Mouse (Mus musculus): Measurements from ENCODE around the gene Sstr4. TPM values are rescaled to one million over a fixed set of nuclear protein-coding genes. Genes with fewer than 3 reads are reported as not detected.

The Sstr4 gene
- polyA plus RNA-seq, 1 experiment from 2014 or later: 1.7 TPM

DNA sequence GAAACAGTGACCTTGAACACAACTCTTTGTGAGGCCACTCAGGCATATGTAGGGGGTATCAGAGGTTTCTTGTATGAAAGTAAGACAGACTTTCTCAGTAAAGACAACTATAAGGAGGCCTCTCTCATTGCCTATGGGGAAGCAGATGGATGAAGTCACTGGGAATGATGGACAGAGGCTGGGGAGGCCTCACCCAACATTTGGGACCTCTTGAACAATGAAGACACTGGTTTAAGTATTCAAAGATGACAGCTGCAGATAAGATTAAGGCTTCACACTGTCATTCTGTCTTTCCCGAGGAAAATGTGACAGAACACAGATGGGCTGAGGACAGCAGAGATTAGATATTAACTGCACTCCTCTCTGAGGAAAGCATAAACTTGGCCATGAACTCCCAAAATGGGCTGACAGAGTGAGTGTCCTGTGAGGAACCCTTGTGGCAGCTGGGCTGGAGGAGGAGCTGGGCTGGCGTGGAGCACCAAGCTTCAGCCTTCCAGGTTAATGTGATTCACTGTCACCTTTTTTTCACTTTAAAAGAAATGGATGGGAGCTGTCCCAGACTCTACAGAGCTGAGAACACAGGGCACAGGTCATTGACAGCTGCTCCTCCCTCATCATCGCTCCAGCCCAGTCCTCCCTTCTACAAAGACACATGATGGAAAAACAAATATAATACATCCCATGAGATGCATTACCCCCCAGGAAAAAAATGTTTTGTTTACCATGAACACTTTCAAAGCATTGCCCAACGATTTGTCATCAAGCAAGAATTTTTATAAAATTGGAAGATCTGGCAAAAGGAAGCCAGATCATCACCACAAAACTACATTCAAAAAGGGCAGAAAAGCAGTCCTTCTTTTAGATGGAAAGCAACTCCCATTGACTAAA, 23.2 kb upstream of the Sstr4 start:
- no peak overlapping the region for H3K9ac ChIP-seq (ENCODE audit: low read length)
- H3K4me1 ChIP-seq (ENCODE audit: control insufficient read depth, insufficient read depth, low read length): no peaks in the 10 kb centered on the region
- no peaks in the 10 kb centered on the region for H3K9me3 ChIP-seq (replicated peaks; ENCODE audit: control insufficient read depth, low read length)
- no peaks in the 10 kb centered on the region for H3K27me3 ChIP-seq (replicated peaks; ENCODE audit: control insufficient read depth, insufficient read depth, low read length)
- ATAC-seq (no peak), DNase-seq (ENCODE audit: low spot score) (no peak)
- H3K36me3 ChIP-seq (ENCODE audit: control insufficient read depth, insufficient read depth, low read length): no peaks in the 10 kb centered on the region
- H3K4me2 ChIP-seq (ENCODE audit: low read length): no peak overlapping the region
- H3K4me3 ChIP-seq (ENCODE audit: low read depth, low read length): no peak overlapping the region
- H3K27ac ChIP-seq (ENCODE audit: low read depth, low read length): no peak overlapping the region
- 87% methylated on average over 4 of the region's 4 CpGs for WGBS

- WGBS: 80% methylated on average over 2 of the region's 2 CpGs
- Histone ChIP-seq H3K4me2 (ENCODE audit: low read length) (no peak overlapping the region), H3K4me1 (ENCODE audit: control insufficient read depth, insufficient read depth, low read length) (no peaks in the 10 kb centered on the region), H3K9ac (ENCODE audit: low read length) (no peak overlapping the region), H3K4me3 (ENCODE audit: low read depth, low read length) (no peak overlapping the region), H3K36me3 (ENCODE audit: control insufficient read depth, insufficient read depth, low read length) (no peaks in the 10 kb centered on the region), H3K27ac (ENCODE audit: low read depth, low read length) (no peak overlapping the region), H3K9me3 (replicated peaks; ENCODE audit: control insufficient read depth, low read length) (no peaks in the 10 kb centered on the region), H3K27me3 (replicated peaks; ENCODE audit: control insufficient read depth, insufficient read depth, low read length) (no peaks in the 10 kb centered on the region)
- no peak for DNase-seq (ENCODE audit: low spot score)
- no peak for ATAC-seq
Observed at GRCm38 (mm10) chr2:148373602-148374071, 21.5 kb upstream of the Sstr4 start.

GRCm38 (mm10) chr2:148375326-148376150, 19.6 kb upstream of the Sstr4 start:
- 0 out of 2 replicates have a peak, but pooled peaks have one; percentile 46 for ATAC-seq
- WGBS: 79% methylated on average over 10 of the region's 10 CpGs
- H3K4me3 ChIP-seq (ENCODE audit: low read depth, low read length): no peak overlapping the region

DNA sequence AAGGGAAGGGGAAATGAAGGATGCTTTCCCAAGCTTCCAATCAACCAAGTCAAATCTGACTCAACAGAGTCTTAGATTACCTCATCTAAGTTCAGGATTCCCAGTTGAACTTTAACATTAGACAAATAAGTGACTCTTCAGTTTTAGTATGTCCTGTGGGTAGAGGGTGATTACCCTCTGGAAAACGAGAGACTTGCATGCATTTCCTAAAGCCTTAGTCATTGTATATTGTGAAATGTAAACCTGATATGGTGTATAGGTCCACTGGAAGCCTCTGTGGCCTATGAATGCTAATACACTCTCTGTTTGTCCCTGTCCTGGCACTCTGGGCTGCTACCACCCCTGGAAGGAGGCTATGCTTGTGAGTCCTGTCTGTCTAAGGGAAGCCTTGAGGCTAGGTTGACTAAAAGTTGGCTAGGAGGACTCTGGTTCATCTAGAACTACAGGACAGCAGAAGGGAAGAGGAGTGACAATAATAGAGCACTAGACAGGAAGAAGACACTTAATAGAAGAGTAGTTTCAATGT, 16.3 kb upstream of the Sstr4 start:
- H3K27me3 ChIP-seq (replicated peaks; ENCODE audit: control insufficient read depth, insufficient read depth, low read length): no peaks in the 10 kb centered on the region
- no peaks in the 10 kb centered on the region for H3K36me3 ChIP-seq (ENCODE audit: control insufficient read depth, insufficient read depth, low read length)
- no peak for DNase-seq (ENCODE audit: low spot score)
- no peaks in the 10 kb centered on the region for H3K4me1 ChIP-seq (ENCODE audit: control insufficient read depth, insufficient read depth, low read length)
- 78% methylated on average over 1 of the region's 1 CpGs for WGBS
- ATAC-seq: no peak
- H3K27ac ChIP-seq (ENCODE audit: low read depth, low read length): no peak overlapping the region
- H3K4me2 ChIP-seq (ENCODE audit: low read length): no peak overlapping the region
- no peaks in the 10 kb centered on the region for H3K9me3 ChIP-seq (replicated peaks; ENCODE audit: control insufficient read depth, low read length)
- H3K9ac ChIP-seq (ENCODE audit: low read length): no peak overlapping the region
- H3K4me3 ChIP-seq (ENCODE audit: low read depth, low read length): no peak overlapping the region

More at GRCm38 (mm10) chr2:148375326-148376150, 19.6 kb upstream of the Sstr4 start:
- peak; percentile 32 for DNase-seq (ENCODE audit: low spot score)
- H3K27ac ChIP-seq (ENCODE audit: low read depth, low read length): no peak overlapping the region
- no peaks in the 10 kb centered on the region for H3K27me3 ChIP-seq (replicated peaks; ENCODE audit: control insufficient read depth, insufficient read depth, low read length)
- no peak overlapping the region for H3K4me2 ChIP-seq (ENCODE audit: low read length)
- H3K9me3 ChIP-seq (replicated peaks; ENCODE audit: control insufficient read depth, low read length): no peaks in the 10 kb centered on the region
- no peaks in the 10 kb centered on the region for H3K4me1 ChIP-seq (ENCODE audit: control insufficient read depth, insufficient read depth, low read length)
- no peaks in the 10 kb centered on the region for H3K36me3 ChIP-seq (ENCODE audit: control insufficient read depth, insufficient read depth, low read length)
- no peak overlapping the region for H3K9ac ChIP-seq (ENCODE audit: low read length)

- Histone ChIP-seq H3K4me2 (ENCODE audit: low read length) (no peak overlapping the region), H3K36me3 (ENCODE audit: control insufficient read depth, insufficient read depth, low read length) (no peaks in the 10 kb centered on the region), H3K27me3 (replicated peaks; ENCODE audit: control insufficient read depth, insufficient read depth, low read length) (no peaks in the 10 kb centered on the region), H3K9ac (ENCODE audit: low read length) (no peak overlapping the region), H3K4me3 (ENCODE audit: low read depth, low read length) (no peak overlapping the region), H3K27ac (ENCODE audit: low read depth, low read length) (no peak overlapping the region), H3K9me3 (replicated peaks; ENCODE audit: control insufficient read depth, low read length) (no peaks in the 10 kb centered on the region), H3K4me1 (ENCODE audit: control insufficient read depth, insufficient read depth, low read length) (no peaks in the 10 kb centered on the region)
- ATAC-seq (no peak), DNase-seq (ENCODE audit: low spot score) (no peak)
- WGBS: 100% methylated on average over 1 of the region's 1 CpGs
Observed at GRCm38 (mm10) chr2:148379899-148380413, 15.2 kb upstream of the Sstr4 start.

DNA sequence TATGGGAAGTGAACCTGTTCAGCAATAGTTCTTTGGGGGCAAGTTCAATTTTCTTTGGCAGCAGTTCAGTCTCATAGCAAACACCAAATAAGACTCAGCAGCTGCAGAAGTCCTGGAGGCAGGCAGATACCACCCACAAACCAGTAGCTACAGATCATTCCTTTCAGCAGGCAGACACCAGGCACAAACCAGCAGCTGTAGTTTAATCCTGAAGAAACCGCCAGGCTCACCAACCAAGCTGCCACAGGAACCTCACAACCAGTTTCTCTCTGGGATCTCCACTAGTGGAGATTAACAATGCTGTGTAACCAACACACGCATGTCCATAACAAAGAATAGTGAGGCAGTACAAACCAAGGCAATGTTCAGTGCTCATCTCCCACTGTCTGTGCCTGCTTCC, 14.1 kb upstream of the Sstr4 start:
- no peaks in the 10 kb centered on the region for H3K27me3 ChIP-seq (replicated peaks; ENCODE audit: control insufficient read depth, insufficient read depth, low read length)
- H3K4me1 ChIP-seq (ENCODE audit: control insufficient read depth, insufficient read depth, low read length): no peaks in the 10 kb centered on the region
- no peak overlapping the region for H3K27ac ChIP-seq (ENCODE audit: low read depth, low read length)
- WGBS: 84% methylated on average over 2 of the region's 2 CpGs
- no peak overlapping the region for H3K4me3 ChIP-seq (ENCODE audit: low read depth, low read length)
- no peak overlapping the region for H3K4me2 ChIP-seq (ENCODE audit: low read length)
- ATAC-seq: no peak
- H3K9ac ChIP-seq (ENCODE audit: low read length): no peak overlapping the region
- H3K36me3 ChIP-seq (ENCODE audit: control insufficient read depth, insufficient read depth, low read length): no peaks in the 10 kb centered on the region
- H3K9me3 ChIP-seq (replicated peaks; ENCODE audit: control insufficient read depth, low read length): no peaks in the 10 kb centered on the region
- no peak for DNase-seq (ENCODE audit: low spot score)

- Histone ChIP-seq H3K9ac (ENCODE audit: low read length) (no peak overlapping the region), H3K4me1 (ENCODE audit: control insufficient read depth, insufficient read depth, low read length) (no peaks in the 10 kb centered on the region), H3K27me3 (replicated peaks; ENCODE audit: control insufficient read depth, insufficient read depth, low read length) (no peaks in the 10 kb centered on the region), H3K4me3 (ENCODE audit: low read depth, low read length) (no peak overlapping the region), H3K36me3 (ENCODE audit: control insufficient read depth, insufficient read depth, low read length) (no peaks in the 10 kb centered on the region), H3K4me2 (ENCODE audit: low read length) (no peak overlapping the region), H3K9me3 (replicated peaks; ENCODE audit: control insufficient read depth, low read length) (no peaks in the 10 kb centered on the region), H3K27ac (ENCODE audit: low read depth, low read length) (no peak overlapping the region)
- 86% methylated on average over 3 of the region's 3 CpGs for WGBS
- no peak for ATAC-seq
- no peak for DNase-seq (ENCODE audit: low spot score)
Observed at GRCm38 (mm10) chr2:148386476-148386875, 8.7 kb upstream of the Sstr4 start.

DNA sequence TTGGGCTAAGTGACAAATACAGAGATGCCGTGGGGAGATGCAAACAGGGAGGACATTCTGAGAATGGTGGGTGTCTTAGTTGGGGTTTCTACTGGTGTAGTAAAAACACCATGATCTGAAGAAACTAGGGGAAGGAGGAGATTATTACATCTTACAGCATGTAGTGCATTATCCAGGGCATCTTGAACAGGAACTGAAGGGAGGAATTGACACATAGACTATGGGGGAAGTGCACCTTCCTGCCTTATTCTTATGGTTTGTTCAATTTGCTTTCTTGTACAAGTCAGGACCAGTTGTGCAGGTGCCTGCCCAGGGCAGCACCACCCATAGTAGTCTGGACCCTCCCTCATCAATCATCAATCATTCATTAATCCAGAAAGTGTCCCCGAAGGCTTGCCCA, 8.2 kb upstream of the Sstr4 start:
- no peak overlapping the region for H3K4me3 ChIP-seq (ENCODE audit: low read depth, low read length)
- no peak overlapping the region for H3K4me2 ChIP-seq (ENCODE audit: low read length)
- no peak overlapping the region for H3K9ac ChIP-seq (ENCODE audit: low read length)
- no peaks in the 10 kb centered on the region for H3K27me3 ChIP-seq (replicated peaks; ENCODE audit: control insufficient read depth, insufficient read depth, low read length)
- ATAC-seq (no peak), DNase-seq (ENCODE audit: low spot score) (no peak)
- H3K36me3 ChIP-seq (ENCODE audit: control insufficient read depth, insufficient read depth, low read length): no peaks in the 10 kb centered on the region
- no peaks in the 10 kb centered on the region for H3K4me1 ChIP-seq (ENCODE audit: control insufficient read depth, insufficient read depth, low read length)
- no peak overlapping the region for H3K27ac ChIP-seq (ENCODE audit: low read depth, low read length)
- no peaks in the 10 kb centered on the region for H3K9me3 ChIP-seq (replicated peaks; ENCODE audit: control insufficient read depth, low read length)
- 83% methylated on average over 2 of the region's 2 CpGs for WGBS
